Mouse (Mus musculus) intestine, embryonic 16.5 days (tissue): ENCODE results near the gene Lcn2. TPM values are rescaled to one million over a fixed set of nuclear protein-coding genes. Genes with fewer than 3 reads are reported as not detected.
"Not testable (repeated sequence)": the region's sequence is repeated elsewhere in the genome, so short reads cannot be mapped to it uniquely, and the experiment has no call there.

Experiments used
- ATAC-seq: fragments of 200-750 bp; cut with Nextera tagmentation; 2 replicates; pipeline ENCODE4 v1.8.0; 2017; ENCODE audit warnings: moderate TSS enrichment, moderate library complexity
- H3K27ac ChIP-seq: fragments of 300-500 bp; sonication (generic); 2 replicates; pipeline ENCODE4 v1.5.1; 2014; ENCODE audit warnings: mild to moderate bottlenecking, low read length
- H3K27me3 ChIP-seq: fragments of 300-500 bp; sonication (generic); replicated peaks from 2 replicates; pipeline ENCODE4 v1.6.1; 2014; ENCODE audit warnings: low read length, control low read depth, mixed read lengths; ENCODE audit not compliant: control insufficient read depth, insufficient read depth
- H3K36me3 ChIP-seq: fragments of 300-500 bp; sonication (generic); 2 replicates; pipeline ENCODE4 v1.6.1; 2014; ENCODE audit warnings: low read length, control low read depth; ENCODE audit not compliant: control insufficient read depth, insufficient read depth
- H3K4me1 ChIP-seq: fragments of 300-500 bp; sonication (generic); 2 replicates; pipeline ENCODE4 v1.6.1; 2014; ENCODE audit warnings: low read length, control low read depth, mixed read lengths; ENCODE audit not compliant: control insufficient read depth, insufficient read depth
- H3K4me2 ChIP-seq: fragments of 300-500 bp; sonication (generic); 2 replicates; pipeline ENCODE4 v1.6.1; 2014; ENCODE audit warnings: low read depth, low read length, control low read depth
- H3K4me3 ChIP-seq: fragments of 300-500 bp; sonication (generic); 2 replicates; pipeline ENCODE4 v1.5.1; 2014; ENCODE audit warnings: mild to moderate bottlenecking, low read length
- H3K9ac ChIP-seq: fragments of 300-500 bp; sonication (generic); 2 replicates; pipeline ENCODE4 v1.6.1; 2014; ENCODE audit warnings: low read depth, low read length
- H3K9me3 ChIP-seq: fragments of 300-500 bp; sonication (generic); 2 replicates; pipeline ENCODE4 v1.6.1; 2016; ENCODE audit warnings: low read length, control low read depth; ENCODE audit not compliant: control insufficient read depth
- WGBS: fragments of 180-500 bp; shearing (Covaris S2); extraction: QIAGEN DNeasy Blood & Tissue Kit; methylation state at CpG from one replicate; pipeline ENCODE4 v1.1.7; 2014; 5-methylcytosine and 5-hydroxymethylcytosine counted together
- polyA plus RNA-seq: library from polyadenylated mRNA; unstranded; fragments of >200 nt; fragmentation: Nextera tagmentation; extraction: Ambion mirVana; gene quantifications from 2 replicates; pipeline ENCODE4 v1.2.1, GENCODE M21; 2015

Lcn2 gene
- polyA plus RNA-seq, 1 experiment from 2014 or later: 4.2 TPM

DNA sequence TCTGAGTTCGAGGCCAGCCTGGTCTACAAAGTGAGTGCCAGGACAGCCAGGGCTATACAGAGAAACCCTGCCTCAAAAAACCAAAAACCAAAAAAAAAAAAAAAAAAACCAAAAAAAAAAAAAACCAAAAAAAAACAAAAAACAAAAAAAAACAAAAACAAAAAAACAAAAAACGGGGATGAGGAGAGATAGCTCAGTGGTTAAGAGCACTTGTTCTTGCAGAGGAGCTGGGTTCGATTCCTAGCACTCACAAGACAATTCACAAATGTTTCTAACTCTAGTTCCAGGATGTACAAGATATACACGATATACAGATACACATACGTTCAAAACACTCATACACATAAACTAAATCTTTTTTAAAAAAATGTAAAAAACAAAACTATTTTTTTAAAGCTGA, 25.8 kb downstream of the Lcn2 start:
- H3K27me3 ChIP-seq, ATAC-seq, H3K9me3 ChIP-seq, H3K36me3 ChIP-seq: not testable (repeated sequence)
- Histone ChIP-seq H3K4me3 (peak overlapping the region; percentile 79), H3K4me2 (peak overlapping the region; percentile 81), H3K4me1 (peaks cover 16% of the 10 kb centered on the region), H3K27ac (peak overlapping the region; percentile 97), H3K9ac (peak overlapping the region; percentile 89)
- WGBS: 36% methylated on average over 5 of the region's 5 CpGs

DNA sequence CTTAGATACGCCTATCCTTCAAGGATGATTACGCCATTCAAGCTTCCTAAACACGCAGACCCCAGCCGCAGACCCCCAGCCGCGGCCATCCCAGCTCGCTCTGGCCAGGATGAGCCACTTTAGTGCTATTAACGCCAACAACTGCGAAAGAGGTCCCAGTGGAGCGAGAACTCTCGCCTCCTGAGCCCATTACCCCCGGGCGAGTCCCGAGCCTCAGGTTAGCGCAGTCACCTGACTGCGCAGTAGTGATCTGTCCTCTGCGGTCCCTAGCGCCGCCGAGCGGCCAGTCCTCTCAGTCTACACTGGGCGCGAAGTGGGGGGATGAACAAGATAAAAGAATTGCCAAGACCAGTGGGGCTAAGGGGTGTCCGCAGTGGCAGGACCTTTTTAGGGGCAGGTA, 26.6 kb downstream of the Lcn2 start:
- Histone ChIP-seq H3K4me1 (peaks cover 22% of the 10 kb centered on the region), H3K4me2 (peak overlapping the region; percentile 75), H3K4me3 (peak overlapping the region; percentile 51), H3K9me3 (no peaks in the 10 kb centered on the region), H3K27ac (peak overlapping the region; percentile 85), H3K27me3 (0 out of 2 replicates have a peak, but pooled peaks cover 3% of the 10 kb centered on the region), H3K36me3 (peaks cover 5% of the 10 kb centered on the region), H3K9ac (peak overlapping the region; percentile 73)
- 1% methylated on average over 24 of the region's 24 CpGs for WGBS
- peak; percentile 74 for ATAC-seq

DNA sequence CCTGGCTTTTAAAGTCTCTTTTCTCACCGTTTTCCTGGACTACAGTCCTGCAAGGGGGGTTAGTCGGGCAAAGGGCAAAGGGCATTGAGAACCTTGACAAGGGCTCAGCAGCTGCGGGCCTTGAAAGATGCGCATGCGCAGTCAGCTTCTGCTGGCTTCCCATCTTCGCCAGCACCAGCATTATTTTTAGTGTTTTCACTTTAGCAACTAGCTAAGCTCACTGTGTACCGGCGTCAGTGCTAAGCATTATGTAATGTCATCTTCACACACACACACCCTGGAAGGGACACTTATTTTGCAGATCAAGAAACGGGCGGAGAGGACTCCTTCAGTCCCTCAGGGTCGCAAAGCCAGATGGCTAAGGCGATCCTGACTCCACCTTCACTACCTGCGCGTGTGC, 27.3 kb downstream of the Lcn2 start:
- 6% methylated on average over 14 of the region's 14 CpGs for WGBS
- 0 out of 2 replicates have a peak, but pooled peaks cover 3% of the 10 kb centered on the region for H3K27me3 ChIP-seq
- H3K36me3 ChIP-seq: peaks cover 4% of the 10 kb centered on the region; the same call in 1 of the 2 replicates
- peak overlapping the region; percentile 51 for H3K4me3 ChIP-seq
- peak overlapping the region; percentile 85 for H3K27ac ChIP-seq
- peak overlapping the region; percentile 75 for H3K4me2 ChIP-seq
- no peaks in the 10 kb centered on the region for H3K9me3 ChIP-seq
- H3K9ac ChIP-seq: no peak overlapping the region; the same call in 1 of the 2 replicates
- peaks cover 29% of the 10 kb centered on the region for H3K4me1 ChIP-seq
- ATAC-seq: peak; percentile 19; the same call in 1 of the 2 replicates

DNA sequence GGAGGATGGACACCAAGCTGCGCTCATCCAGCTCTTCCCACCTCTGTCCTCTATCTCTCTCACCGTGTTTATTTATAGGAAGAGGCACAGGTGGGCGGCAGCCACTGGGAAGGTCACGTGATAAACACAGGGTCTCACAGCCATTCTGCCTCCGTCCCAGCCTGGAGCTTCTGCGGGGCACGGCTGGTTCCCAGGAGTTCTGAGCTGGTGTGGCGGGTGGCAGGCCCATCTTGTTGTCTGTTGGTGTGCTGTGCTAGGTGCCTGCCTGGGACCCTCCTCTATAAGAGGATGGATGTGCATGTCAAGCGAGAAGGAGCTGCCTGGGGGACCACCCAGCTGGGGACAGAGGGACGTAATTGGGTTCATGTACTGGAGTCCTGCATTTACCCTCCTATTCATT, 29.7 kb downstream of the Lcn2 start:
- no peak overlapping the region for H3K27ac ChIP-seq
- no peaks in the 10 kb centered on the region for H3K9me3 ChIP-seq
- no peak overlapping the region for H3K4me3 ChIP-seq
- WGBS: 54% methylated on average over 10 of the region's 10 CpGs
- no peak overlapping the region for H3K4me2 ChIP-seq
- H3K4me1 ChIP-seq: peaks cover 25% of the 10 kb centered on the region
- no peaks in the 10 kb centered on the region for H3K36me3 ChIP-seq
- H3K9ac ChIP-seq: no peak overlapping the region
- 0 out of 2 replicates have a peak, but pooled peaks cover 3% of the 10 kb centered on the region for H3K27me3 ChIP-seq
- ATAC-seq: no peak

DNA sequence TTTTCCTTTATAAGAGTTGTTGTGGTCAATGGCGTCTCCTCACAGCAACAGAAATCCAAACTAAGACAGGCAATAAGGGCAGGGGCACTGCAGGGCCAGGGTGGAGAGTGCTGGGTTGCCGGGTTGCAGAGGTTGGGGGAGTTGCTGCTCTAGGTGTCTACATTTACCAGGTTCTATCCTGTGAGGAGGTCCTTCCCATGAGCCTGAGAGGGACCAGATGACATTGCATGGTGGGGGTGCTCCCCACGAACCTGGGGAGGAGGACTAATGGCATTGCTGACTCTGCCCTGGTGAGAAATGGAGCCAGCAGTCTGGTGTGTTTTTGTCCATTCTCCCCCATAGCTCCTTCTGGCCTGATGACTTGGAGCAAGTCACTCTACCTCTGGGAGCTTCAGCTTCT, 30.3 kb downstream of the Lcn2 start:
- H3K9ac ChIP-seq: no peak overlapping the region
- 0 out of 2 replicates have a peak, but pooled peaks cover 3% of the 10 kb centered on the region for H3K27me3 ChIP-seq
- no peaks in the 10 kb centered on the region for H3K9me3 ChIP-seq
- WGBS: 74% methylated on average over 3 of the region's 3 CpGs
- H3K4me1 ChIP-seq: peaks cover 25% of the 10 kb centered on the region
- no peak for ATAC-seq
- no peak overlapping the region for H3K4me3 ChIP-seq
- H3K36me3 ChIP-seq: no peaks in the 10 kb centered on the region
- H3K27ac ChIP-seq: no peak overlapping the region
- H3K4me2 ChIP-seq: no peak overlapping the region

DNA sequence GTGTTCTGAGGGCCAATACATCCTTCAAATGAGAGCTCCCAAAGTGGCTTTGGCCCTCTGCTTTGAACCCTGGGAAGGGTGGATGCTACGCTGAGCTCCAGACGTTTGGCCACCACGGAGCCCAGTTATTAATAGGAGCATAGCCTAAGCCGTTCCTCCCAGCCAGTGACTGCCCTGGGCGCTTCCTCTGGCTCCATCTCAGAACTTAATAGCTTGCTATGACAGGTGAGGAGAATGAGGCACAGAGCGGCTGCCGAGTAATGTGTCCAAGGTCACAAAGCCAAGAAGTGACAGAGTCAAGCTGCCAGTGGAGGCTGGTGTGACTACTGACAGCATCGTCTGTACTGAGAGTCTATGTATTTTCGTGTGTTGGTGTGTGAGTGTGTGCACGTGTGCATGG, 31.8 kb downstream of the Lcn2 start:
- H3K4me1 ChIP-seq: peaks cover 27% of the 10 kb centered on the region
- H3K27me3 ChIP-seq: no peaks in the 10 kb centered on the region
- H3K9ac ChIP-seq: no peak overlapping the region
- peak overlapping the region; percentile 21; the same call in 1 of the 2 replicates for H3K27ac ChIP-seq
- H3K4me3 ChIP-seq: no peak overlapping the region
- no peaks in the 10 kb centered on the region for H3K36me3 ChIP-seq
- H3K4me2 ChIP-seq: no peak overlapping the region
- no peaks in the 10 kb centered on the region for H3K9me3 ChIP-seq
- ATAC-seq: no peak
- whole genome bisulfite sequencing: 75% methylated on average over 10 of the region's 10 CpGs

DNA sequence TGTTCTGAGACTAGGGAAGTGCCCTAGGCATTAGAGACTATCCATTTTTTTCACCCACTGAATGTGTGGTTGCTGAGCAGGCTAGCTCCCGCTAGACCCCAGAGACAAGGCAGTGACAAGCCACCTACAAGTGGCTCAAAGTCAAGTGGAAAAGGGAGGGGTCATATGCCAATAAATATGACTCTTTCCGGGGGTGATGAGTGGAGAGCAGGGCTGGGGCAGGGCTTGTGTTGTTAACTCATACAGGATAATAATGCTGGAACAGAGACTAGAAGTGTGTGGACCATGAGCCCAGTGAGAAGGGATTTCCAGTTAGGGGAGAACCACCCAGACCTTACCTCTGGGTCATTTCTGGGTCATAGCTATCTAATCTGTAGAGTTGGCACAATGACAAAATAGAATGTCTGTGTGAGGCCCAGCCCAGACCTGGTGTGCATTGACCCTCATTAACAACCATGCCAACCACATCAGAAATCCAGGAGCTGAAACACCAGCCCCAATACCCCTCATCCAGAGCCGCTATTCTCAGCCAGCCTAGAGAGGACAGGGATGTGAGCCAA, 33.6 kb downstream of the Lcn2 start:
- Histone ChIP-seq H3K36me3 (no peaks in the 10 kb centered on the region), H3K9me3 (no peaks in the 10 kb centered on the region), H3K27me3 (no peaks in the 10 kb centered on the region), H3K27ac (peak overlapping the region; percentile 96), H3K9ac (no peak overlapping the region), H3K4me2 (peak overlapping the region; percentile 23), H3K4me1 (peaks cover 34% of the 10 kb centered on the region), H3K4me3 (no peak overlapping the region)
- peak; percentile 76 for ATAC-seq
- WGBS: 67% methylated on average over 3 of the region's 3 CpGs

DNA sequence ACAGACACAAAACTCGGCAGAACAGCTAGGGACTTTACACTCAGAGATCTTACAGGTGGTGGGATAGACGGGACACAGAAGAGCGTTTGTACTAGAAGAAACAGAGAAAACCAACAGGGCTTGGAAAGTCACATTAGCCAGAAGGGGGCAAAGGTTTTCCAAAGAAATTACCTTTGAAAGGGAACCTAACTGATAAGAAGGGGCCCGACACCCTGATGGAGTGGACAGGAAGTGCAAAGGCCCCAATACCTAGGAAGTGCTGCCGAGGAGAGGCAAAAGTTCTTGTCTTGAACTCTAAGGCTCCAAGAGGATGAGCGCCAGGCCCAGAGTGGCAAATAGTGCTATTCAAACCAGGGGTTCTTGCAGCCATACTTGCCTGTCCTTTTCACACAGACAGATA, 34.2 kb downstream of the Lcn2 start:
- Histone ChIP-seq H3K27me3 (no peaks in the 10 kb centered on the region), H3K36me3 (no peaks in the 10 kb centered on the region), H3K9me3 (no peaks in the 10 kb centered on the region), H3K4me3 (peak overlapping the region; percentile 69), H3K4me1 (peaks cover 34% of the 10 kb centered on the region), H3K4me2 (peak overlapping the region; percentile 79), H3K9ac (peak overlapping the region; percentile 65), H3K27ac (peak overlapping the region; percentile 96)
- WGBS: 45% methylated on average over 6 of the region's 6 CpGs
- ATAC-seq: peak; percentile 62

DNA sequence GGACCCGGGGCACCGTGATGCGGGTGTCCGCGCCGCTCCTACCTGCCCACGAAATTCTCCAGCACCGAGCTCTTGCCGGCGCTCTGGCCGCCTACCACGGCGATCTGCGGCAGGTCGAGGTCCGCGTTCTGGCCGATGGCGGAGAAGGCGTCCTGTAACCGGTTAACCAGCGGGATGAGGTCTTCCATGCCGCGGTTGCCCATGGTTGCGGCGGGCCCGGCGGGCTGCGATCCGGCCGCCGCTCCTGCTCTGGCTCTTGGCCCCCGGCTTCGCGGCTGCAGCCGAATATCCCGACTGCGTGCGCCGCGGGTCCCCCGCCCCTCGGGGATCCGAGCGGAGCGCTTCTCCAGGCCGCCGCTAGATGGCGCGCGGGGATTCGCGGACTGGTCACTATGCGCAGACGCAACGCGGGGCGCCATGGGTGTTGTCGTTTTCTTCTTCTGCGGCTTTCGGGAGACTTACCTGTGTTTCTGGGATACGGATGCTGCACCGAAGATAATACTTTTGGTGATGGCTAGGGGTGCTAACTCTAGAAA, 35.0 kb downstream of the Lcn2 start, which contains the start of gene Dnm1:
Gene Dnm1 (minus strand): TSS at position 332 of the 536 bp plus-strand sequence.
- ATAC-seq: peak; percentile 61
- Histone ChIP-seq H3K36me3 (no peaks in the 10 kb centered on the region), H3K27me3 (no peaks in the 10 kb centered on the region), H3K4me1 (peaks cover 34% of the 10 kb centered on the region), H3K9me3 (no peaks in the 10 kb centered on the region), H3K9ac (peak within 1 kb of the TSS; percentile 88), H3K27ac (peak within 1 kb of the TSS; percentile 96), H3K4me2 (peak within 1 kb of the TSS; percentile 79), H3K4me3 (peak within 1 kb of the TSS; percentile 69)
- WGBS: under 1% methylated on average over 63 of the region's 63 CpGs
